Mouse (Mus musculus) midbrain, embryonic 11.5 days (tissue): Measurements from ENCODE around the gene Cyp2d9. TPM values are rescaled to one million over a fixed set of nuclear protein-coding genes. Genes with fewer than 3 reads are reported as not detected.
"Not testable (repeated sequence)": the region's sequence is repeated elsewhere in the genome, so short reads cannot be mapped to it uniquely, and the experiment has no call there.

Experiments used
- ATAC-seq: fragments of 200-750 bp; cut with Nextera tagmentation; 2 replicates; pipeline ENCODE4 v1.8.0; 2017; ENCODE audit warnings: moderate TSS enrichment, moderate library complexity; ENCODE audit not compliant: low FRiP score
- DNase-seq: peaks from one replicate; pipeline ENCODE4 v3.0.0; 2015; ENCODE audit warnings: low spot score; ENCODE audit errors: missing footprints
- H3K27ac ChIP-seq: fragments of 300-500 bp; sonication (generic); 2 replicates; pipeline ENCODE4 v1.5.1; 2014; ENCODE audit warnings: low read depth, low read length
- H3K27me3 ChIP-seq: fragments of 300-500 bp; sonication (generic); 2 replicates; pipeline ENCODE4 v1.6.1; 2014; ENCODE audit warnings: mild to moderate bottlenecking, low read length, moderate library complexity, mixed read lengths; ENCODE audit not compliant: control insufficient read depth, insufficient read depth
- H3K36me3 ChIP-seq: fragments of 300-500 bp; sonication (generic); 2 replicates; pipeline ENCODE4 v1.6.1; 2014; ENCODE audit warnings: mild to moderate bottlenecking, low read length, moderate library complexity, mixed read lengths; ENCODE audit not compliant: control insufficient read depth, insufficient read depth
- H3K4me1 ChIP-seq: fragments of 300-500 bp; sonication (generic); 2 replicates; pipeline ENCODE4 v1.6.1; 2014; ENCODE audit warnings: low read length; ENCODE audit not compliant: control insufficient read depth, insufficient read depth
- H3K4me2 ChIP-seq: fragments of 300-500 bp; sonication (generic); 2 replicates; pipeline ENCODE4 v1.6.1; 2014; ENCODE audit warnings: mild to moderate bottlenecking, moderate library complexity
- H3K4me3 ChIP-seq: fragments of 300-500 bp; sonication (generic); 2 replicates; pipeline ENCODE4 v1.5.1; 2014; ENCODE audit warnings: low read depth, low read length
- H3K9ac ChIP-seq: fragments of 300-500 bp; sonication (generic); 2 replicates; pipeline ENCODE4 v1.6.1; 2014; ENCODE audit warnings: low read length
- H3K9me3 ChIP-seq: fragments of 300-500 bp; sonication (generic); 2 replicates; pipeline ENCODE4 v1.6.1; 2016; ENCODE audit warnings: low read length; ENCODE audit not compliant: control insufficient read depth
- WGBS: fragments of 180-500 bp; shearing (Covaris S2); extraction: QIAGEN DNeasy Blood & Tissue Kit; methylation state at CpG from one replicate; pipeline ENCODE4 v1.1.7; 2014; 5-methylcytosine and 5-hydroxymethylcytosine counted together
- polyA plus RNA-seq: library from polyadenylated mRNA; unstranded; fragments of >200 nt; fragmentation: Nextera tagmentation; extraction: Ambion mirVana; gene quantifications from 2 replicates; pipeline ENCODE4 v1.2.1, GENCODE M21; 2014

Cyp2d9 gene
- polyA plus RNA-seq, result not detected in 2 replicates

DNA sequence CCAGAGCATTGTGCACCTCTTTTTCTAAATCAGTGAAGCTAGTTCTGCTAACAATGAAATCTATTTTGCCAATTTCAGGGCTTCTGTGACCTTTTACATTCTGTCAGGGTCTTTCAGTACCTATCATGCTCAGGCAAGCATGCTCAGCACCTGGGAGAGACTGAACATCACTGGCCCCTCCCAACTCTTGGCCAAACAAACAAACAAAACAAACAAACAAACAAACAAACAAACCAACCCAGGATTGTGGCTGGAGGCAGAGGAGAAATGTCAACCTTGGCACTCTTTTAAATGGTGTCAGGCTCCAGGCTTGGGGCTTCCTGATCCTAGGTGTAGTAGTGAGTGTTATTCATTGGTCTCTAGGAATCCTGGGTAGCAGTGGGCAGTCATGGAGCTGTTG is at the start of gene Cyp2d9:
Gene Cyp2d9, plus strand, starts transcription at position 301 of the 400 bp plus-strand sequence.
- DNase-seq, result no peak
- H3K9me3 ChIP-seq, result no peaks in the 10 kb centered on the region; the same call in 1 of the 2 replicates
- no peak for ATAC-seq

DNA sequence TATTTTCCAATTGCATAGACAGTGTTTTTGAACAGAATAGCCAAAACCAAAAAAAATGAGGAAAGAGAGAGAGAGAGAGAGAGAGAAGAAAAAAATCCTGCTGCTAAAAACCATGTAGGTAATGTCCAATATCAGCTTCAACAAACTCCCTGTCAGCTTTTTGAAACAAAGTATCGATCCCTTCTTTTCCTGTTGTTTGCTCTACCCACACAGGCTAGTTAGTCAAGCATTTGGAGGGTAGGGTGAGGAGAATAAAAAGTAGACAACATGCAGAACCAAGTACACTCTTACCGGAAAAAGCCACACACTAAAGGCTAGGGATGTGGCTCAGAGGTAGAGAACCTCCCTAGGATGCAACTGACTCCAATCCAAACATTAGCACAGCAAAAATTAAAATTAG is 47.5 kb upstream of the Cyp2d9 start:
- Histone ChIP-seq H3K27ac (no peak overlapping the region), H3K4me2 (no peak overlapping the region), H3K9ac (no peak overlapping the region), H3K36me3 (no peaks in the 10 kb centered on the region), H3K4me1 (peaks cover 3% of the 10 kb centered on the region), H3K27me3 (no peaks in the 10 kb centered on the region), H3K4me3 (no peak overlapping the region), H3K9me3 (no peaks in the 10 kb centered on the region)
- ATAC-seq, result no peak
- DNase-seq, result no peak
- WGBS, result 88% methylated on average over 2 of the region's 2 CpGs

More for the DNA sequence above, at the start of gene Cyp2d9:
- Histone ChIP-seq H3K27me3 (no peaks in the 10 kb centered on the region), H3K4me3 (no peak within 1 kb of the TSS), H3K36me3 (no peaks in the 10 kb centered on the region), H3K4me1 (no peaks in the 10 kb centered on the region), H3K27ac (no peak within 1 kb of the TSS), H3K9ac (no peak within 1 kb of the TSS), H3K4me2 (no peak within 1 kb of the TSS)

- not testable (repeated sequence) for H3K36me3 ChIP-seq, H3K4me2 ChIP-seq, DNase-seq, H3K4me1 ChIP-seq, H3K9ac ChIP-seq, H3K4me3 ChIP-seq, H3K27ac ChIP-seq, H3K27me3 ChIP-seq, H3K9me3 ChIP-seq, ATAC-seq
- WGBS, result 92% methylated on average over 10 of the region's 10 CpGs
Observed at GRCm38 (mm10) chr15:82389916-82390315, 43.3 kb upstream of the Cyp2d9 start.

GRCm38 (mm10) chr15:82393922-82394321 is 39.3 kb upstream of the Cyp2d9 start, which contains the start of gene Cyp2d11:
TSS of gene Cyp2d11 (minus strand) at chr15:82394022.
- DNase-seq, H3K4me1 ChIP-seq, H3K27me3 ChIP-seq, H3K4me3 ChIP-seq, H3K9ac ChIP-seq, H3K9me3 ChIP-seq, H3K27ac ChIP-seq, H3K36me3 ChIP-seq, H3K4me2 ChIP-seq, ATAC-seq: not testable (repeated sequence)
- WGBS, result 82% methylated on average over 2 of the region's 2 CpGs

DNA sequence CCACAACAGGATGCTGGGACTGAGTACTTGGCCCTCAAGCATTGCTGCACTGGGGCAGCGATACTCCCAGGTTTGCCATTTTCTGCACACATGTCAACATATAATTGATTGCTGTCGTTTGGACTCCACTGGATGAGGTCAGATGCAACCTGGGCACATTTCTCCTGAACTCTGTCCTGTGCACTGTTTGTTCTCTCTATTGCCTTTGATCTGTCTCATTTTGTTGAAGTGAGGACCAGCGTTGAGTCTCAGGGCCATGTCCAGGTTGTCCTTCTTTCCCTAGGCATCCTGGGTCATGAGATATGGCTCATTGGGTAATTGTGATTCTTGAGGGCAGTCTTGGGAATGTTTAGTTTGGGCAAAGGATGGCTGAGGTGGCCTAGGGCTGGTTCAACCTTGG is 37.3 kb upstream of the Cyp2d9 start:
- WGBS, result 97% methylated on average over 3 of the region's 3 CpGs
- not testable (repeated sequence) for H3K4me3 ChIP-seq, H3K4me1 ChIP-seq, H3K9me3 ChIP-seq, DNase-seq, H3K4me2 ChIP-seq, H3K27me3 ChIP-seq, H3K27ac ChIP-seq, H3K9ac ChIP-seq, H3K36me3 ChIP-seq, ATAC-seq

- Histone ChIP-seq H3K27me3 (no peaks in the 10 kb centered on the region), H3K27ac (no peak overlapping the region), H3K4me2 (no peak overlapping the region), H3K4me3 (no peak overlapping the region), H3K9ac (no peak overlapping the region), H3K36me3 (no peaks in the 10 kb centered on the region), H3K9me3 (no peaks in the 10 kb centered on the region), H3K4me1 (no peaks in the 10 kb centered on the region)
- WGBS, result 38% methylated on average over 2 of the region's 2 CpGs
- DNase-seq, result no peak
- no peak for ATAC-seq
Observed at GRCm38 (mm10) chr15:82401516-82401915, 31.7 kb upstream of the Cyp2d9 start.

- Histone ChIP-seq H3K4me1 (no peaks in the 10 kb centered on the region), H3K27ac (no peak overlapping the region), H3K9ac (no peak overlapping the region), H3K36me3 (no peaks in the 10 kb centered on the region), H3K4me2 (no peak overlapping the region), H3K9me3 (no peaks in the 10 kb centered on the region), H3K4me3 (no peak overlapping the region), H3K27me3 (no peaks in the 10 kb centered on the region)
- no peak for DNase-seq
- ATAC-seq, result no peak
Observed at GRCm38 (mm10) chr15:82402106-82402505, 31.1 kb upstream of the Cyp2d9 start.

DNA sequence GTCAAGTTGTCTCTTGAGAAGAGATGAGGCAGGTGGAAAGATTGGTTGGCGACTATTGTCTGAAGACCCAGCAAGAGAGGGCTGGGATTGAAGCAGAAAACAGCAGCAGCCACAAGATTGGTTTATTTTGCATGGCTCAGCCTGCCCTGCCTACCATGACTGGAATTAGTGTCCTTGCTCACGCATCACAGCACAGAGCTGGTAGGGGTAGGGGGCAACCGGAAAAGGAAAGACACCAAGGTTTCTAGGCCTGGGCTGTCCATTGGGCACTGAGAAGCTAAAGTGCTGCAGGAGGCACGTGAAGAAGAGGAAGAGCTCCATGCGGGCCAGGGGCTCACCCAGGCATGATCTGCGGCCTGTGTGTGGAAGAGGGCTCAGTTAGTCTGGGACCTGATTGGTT is 30.5 kb upstream of the Cyp2d9 start:
- H3K36me3 ChIP-seq, result no peaks in the 10 kb centered on the region
- WGBS, result 82% methylated on average over 6 of the region's 6 CpGs

DNA sequence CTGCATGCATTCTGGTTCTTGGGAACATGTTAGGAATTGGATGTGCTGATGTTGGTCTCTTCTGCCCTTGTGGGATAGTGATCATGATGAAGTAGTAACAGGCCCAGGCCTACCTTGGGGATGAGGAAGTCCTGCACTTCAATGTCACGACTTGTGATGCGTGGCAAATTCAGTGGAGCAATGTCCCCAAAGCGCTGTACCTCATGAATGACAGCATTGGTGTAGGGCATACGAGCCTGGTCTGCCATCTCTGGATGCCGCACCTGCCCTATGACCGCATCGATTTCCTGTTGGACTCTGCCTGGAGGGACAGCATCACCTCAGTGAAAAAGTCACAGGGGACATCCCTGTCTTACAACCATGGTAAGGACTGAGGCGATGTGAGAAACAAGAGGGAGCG is 29.6 kb upstream of the Cyp2d9 start:
- Histone ChIP-seq H3K4me1 (no peaks in the 10 kb centered on the region), H3K36me3 (no peaks in the 10 kb centered on the region), H3K4me2 (no peak overlapping the region), H3K9ac (no peak overlapping the region), H3K4me3 (no peak overlapping the region), H3K27ac (no peak overlapping the region), H3K27me3 (no peaks in the 10 kb centered on the region), H3K9me3 (no peaks in the 10 kb centered on the region)
- ATAC-seq (no peak), DNase-seq (no peak)
- 93% methylated on average over 9 of the region's 9 CpGs for WGBS

More for the DNA sequence above, 30.5 kb upstream of the Cyp2d9 start:
- ATAC-seq, result no peak
- Histone ChIP-seq H3K4me1 (no peaks in the 10 kb centered on the region), H3K4me3 (no peak overlapping the region), H3K27ac (no peak overlapping the region), H3K9me3 (no peaks in the 10 kb centered on the region), H3K4me2 (no peak overlapping the region), H3K9ac (no peak overlapping the region), H3K27me3 (no peaks in the 10 kb centered on the region)
- DNase-seq, result no peak

- Histone ChIP-seq H3K4me2 (no peak overlapping the region), H3K4me1 (no peaks in the 10 kb centered on the region), H3K9me3 (no peaks in the 10 kb centered on the region), H3K36me3 (no peaks in the 10 kb centered on the region), H3K27ac (no peak overlapping the region), H3K9ac (no peak overlapping the region), H3K27me3 (no peaks in the 10 kb centered on the region), H3K4me3 (no peak overlapping the region)
- DNase-seq (no peak), ATAC-seq (no peak)
- WGBS, result 88% methylated on average over 3 of the region's 3 CpGs
Observed at GRCm38 (mm10) chr15:82404163-82404562, 29.1 kb upstream of the Cyp2d9 start.
